Mouse (Mus musculus) CH12.LX (cell line): ENCODE results near the gene Rab5if. TPM values are rescaled to one million over a fixed set of nuclear protein-coding genes. Genes with fewer than 3 reads are reported as not detected.

Source experiments
- DNase-seq: peaks from one replicate; pipeline ENCODE4 v3.0.0-alpha.2; 2013; ENCODE audit errors: extremely low read depth
- H3K27ac ChIP-seq: 2 replicates; pipeline ENCODE4 v1.5.1; 2012; ENCODE audit warnings: low read depth, mild to moderate bottlenecking, control low read depth, moderate library complexity; ENCODE audit not compliant: insufficient read depth
- H3K27me3 ChIP-seq: replicated peaks from 2 replicates; pipeline ENCODE3; 2012; ENCODE audit warnings: inconsistent platforms
- H3K36me3 ChIP-seq, 2 experiments: replicated peaks in 1 of 2; 2 replicates each; pipeline versions ENCODE3 to v1.6.1; 2012; ENCODE audit warnings: inconsistent platforms in 1 of 2, low read length in 1 of 2, mild to moderate bottlenecking in 1 of 2, mixed read lengths in 1 of 2, moderate library complexity in 1 of 2; ENCODE audit not compliant: control insufficient read depth in 1 of 2, insufficient read depth in 1 of 2
- H3K4me1 ChIP-seq, 2 experiments: 2 replicates each; pipeline ENCODE4 v1.6.1; 2012; ENCODE audit warnings: inconsistent platforms in 1 of 2, moderate library complexity in 1 of 2; ENCODE audit not compliant: insufficient read depth in 2 of 2, control insufficient read depth in 1 of 2
- H3K4me2 ChIP-seq: 2 replicates; pipeline ENCODE4 v1.6.1; 2012; ENCODE audit warnings: low read depth, mild to moderate bottlenecking, control low read depth; ENCODE audit not compliant: poor library complexity, insufficient read depth, severe bottlenecking
- H3K4me3 ChIP-seq, 3 experiments: fragments of 150-350 bp in 1 of 3; sonication (generic) in 1 of 3; replicated peaks in 1 of 3; 2 replicates each; pipeline versions ENCODE3 to v1.5.1; 2011 to 2012; ENCODE audit warnings: low read depth in 2 of 3, low read length in 2 of 3, mild to moderate bottlenecking in 2 of 3, moderate library complexity in 2 of 3, control low read depth in 1 of 3, improper control_type of control experiment in 1 of 3, inconsistent platforms in 1 of 3, mixed read lengths in 1 of 3; ENCODE audit not compliant: poor library complexity in 1 of 3
- H3K79me2 ChIP-seq: replicated peaks from 2 replicates; pipeline ENCODE4 v1.6.1; 2012; ENCODE audit warnings: mild to moderate bottlenecking, moderate library complexity; ENCODE audit not compliant: control insufficient read depth, poor library complexity, insufficient read depth, severe bottlenecking; ENCODE audit errors: extremely low read depth
- H3K9ac ChIP-seq: 2 replicates; pipeline ENCODE4 v1.6.1; 2012; ENCODE audit warnings: low read depth, mild to moderate bottlenecking, control low read depth, moderate library complexity; ENCODE audit not compliant: insufficient read depth
- H3K9me3 ChIP-seq: replicated peaks from 2 replicates; pipeline ENCODE3; 2012; ENCODE audit warnings: low read length, inconsistent platforms, mixed read lengths
- BHLHE40 ChIP-seq: IDR thresholded peaks from 2 replicates; pipeline ENCODE4 v1.6.1; 2011; ENCODE audit warnings: mild to moderate bottlenecking, low read depth, low read length, improper control_type of control experiment
- CHD1 ChIP-seq: IDR thresholded peaks from 2 replicates; pipeline ENCODE4 v1.6.1; 2012; ENCODE audit warnings: low read depth, low read length, improper control_type of control experiment, inconsistent platforms
- CHD2 ChIP-seq: IDR thresholded peaks from 2 replicates; pipeline ENCODE4 v1.6.1; 2011; ENCODE audit warnings: low read length, improper control_type of control experiment
- CTCF ChIP-seq, 2 experiments: IDR thresholded peaks in 1 of 2; conservative IDR thresholded peaks in 1 of 2; 2 replicates each; pipeline ENCODE4 v1.5.1; 2011 to 2012; ENCODE audit warnings: low read depth in 2 of 2, low read length in 2 of 2, improper control_type of control experiment in 1 of 2, inconsistent platforms in 1 of 2, mild to moderate bottlenecking in 1 of 2, moderate library complexity in 1 of 2
- E2F4 ChIP-seq: IDR thresholded peaks from 2 replicates; pipeline ENCODE4 v1.6.1; 2011; ENCODE audit warnings: low read depth, low read length, improper control_type of control experiment; ENCODE audit not compliant: insufficient replicate concordance
- ELF1 ChIP-seq: IDR thresholded peaks from 2 replicates; pipeline ENCODE4 v1.6.1; 2014; ENCODE audit warnings: low read depth, mild to moderate bottlenecking, inconsistent platforms, low read length, improper control_type of control experiment
- ETS1 ChIP-seq: conservative IDR thresholded peaks from 2 replicates; pipeline ENCODE4 v1.6.1; 2012; ENCODE audit warnings: low read depth, mild to moderate bottlenecking, inconsistent platforms, low read length, improper control_type of control experiment, moderate library complexity
- GABPA ChIP-seq: IDR thresholded peaks from 2 replicates; pipeline ENCODE4 v1.6.1; 2012; ENCODE audit warnings: low read depth, low read length, improper control_type of control experiment, inconsistent platforms; ENCODE audit not compliant: insufficient replicate concordance
- HCFC1 ChIP-seq: IDR thresholded peaks from 2 replicates; pipeline ENCODE4 v1.6.1; 2012; ENCODE audit warnings: low read depth, mild to moderate bottlenecking, inconsistent platforms, low read length, improper control_type of control experiment
- IRF4 ChIP-seq: IDR thresholded peaks from 2 replicates; pipeline ENCODE4 v1.6.1; 2014; ENCODE audit warnings: low read depth, mild to moderate bottlenecking, inconsistent platforms, low read length, improper control_type of control experiment
- JUN ChIP-seq: IDR thresholded peaks from 2 replicates; pipeline ENCODE4 v1.6.1; 2011; ENCODE audit warnings: low read depth, mild to moderate bottlenecking, low read length, improper control_type of control experiment, moderate library complexity; ENCODE audit not compliant: insufficient read depth
- JUND ChIP-seq: conservative IDR thresholded peaks from 2 replicates; pipeline ENCODE4 v1.6.1; 2011; ENCODE audit warnings: low read depth, low read length, improper control_type of control experiment
- KAT2A ChIP-seq: IDR thresholded peaks from 2 replicates; pipeline ENCODE4 v1.6.1; 2012; ENCODE audit warnings: low read length, improper control_type of control experiment, inconsistent platforms; ENCODE audit not compliant: insufficient replicate concordance
- MAX ChIP-seq: IDR thresholded peaks from 2 replicates; pipeline ENCODE4 v1.6.1; 2011; ENCODE audit warnings: low read length, improper control_type of control experiment
- MAZ ChIP-seq: IDR thresholded peaks from 2 replicates; pipeline ENCODE4 v1.6.1; 2012; ENCODE audit warnings: low read depth, mild to moderate bottlenecking, inconsistent platforms, low read length, improper control_type of control experiment, moderate library complexity
- MXI1 ChIP-seq: IDR thresholded peaks from 2 replicates; pipeline ENCODE4 v1.6.1; 2011; ENCODE audit warnings: mild to moderate bottlenecking, low read depth, low read length, improper control_type of control experiment
- MYC ChIP-seq: IDR thresholded peaks from 2 replicates; pipeline ENCODE4 v1.6.1; 2011; ENCODE audit warnings: low read depth, mild to moderate bottlenecking, improper control_type of control experiment, low read length
- NELFE ChIP-seq: IDR thresholded peaks from 2 replicates; pipeline ENCODE4 v1.6.1; 2011; ENCODE audit warnings: low read depth, low read length, improper control_type of control experiment
- PAX5 ChIP-seq: IDR thresholded peaks from 2 replicates; pipeline ENCODE4 v1.6.1; 2012; ENCODE audit warnings: low read length, inconsistent platforms, mixed read lengths
- POLR2A ChIP-seq: IDR thresholded peaks from 2 replicates; pipeline ENCODE4 v1.6.1; 2011; ENCODE audit warnings: low read depth, mild to moderate bottlenecking, improper control_type of control experiment, low read length
- POLR2AphosphoS2 ChIP-seq: IDR thresholded peaks from 2 replicates; pipeline ENCODE4 v1.6.1; 2011; ENCODE audit warnings: low read depth, low read length, improper control_type of control experiment
- RAD21 ChIP-seq: IDR thresholded peaks from 2 replicates; pipeline ENCODE4 v1.6.1; 2011; ENCODE audit warnings: low read depth, mild to moderate bottlenecking, low read length, improper control_type of control experiment, moderate library complexity
- SIN3A ChIP-seq: IDR thresholded peaks from 2 replicates; pipeline ENCODE4 v1.6.1; 2012; ENCODE audit warnings: low read length, improper control_type of control experiment, inconsistent platforms
- SMC3 ChIP-seq: IDR thresholded peaks from 2 replicates; pipeline ENCODE4 v1.6.1; 2011; ENCODE audit warnings: low read depth, low read length, improper control_type of control experiment
- TBP ChIP-seq: conservative IDR thresholded peaks from 2 replicates; pipeline ENCODE4 v1.6.1; 2011; ENCODE audit warnings: low read depth, low read length, improper control_type of control experiment
- USF2 ChIP-seq: conservative IDR thresholded peaks from 2 replicates; pipeline ENCODE4 v1.6.1; 2011; ENCODE audit warnings: low read depth, low read length, improper control_type of control experiment
- ZKSCAN1 ChIP-seq: IDR thresholded peaks from 2 replicates; pipeline ENCODE4 v1.6.1; 2012; ENCODE audit warnings: low read depth, inconsistent platforms, low read length, improper control_type of control experiment, borderline replicate concordance
- ZMIZ1 ChIP-seq: IDR thresholded peaks from 2 replicates; pipeline ENCODE4 v1.6.1; 2012; ENCODE audit warnings: low read depth, mild to moderate bottlenecking, inconsistent platforms, low read length, improper control_type of control experiment
- ZNF384 ChIP-seq: IDR thresholded peaks from 2 replicates; pipeline ENCODE4 v1.6.1; 2012; ENCODE audit warnings: low read depth, low read length, improper control_type of control experiment, inconsistent platforms
- dilution Hi-C: fragments of 300-500 bp; cut with MboI; formaldehyde crosslinking; loops from 2 replicates; pipeline ENCODE4 v1.14.3; 2020; ENCODE audit warnings: low sequenced_read_pairs; ENCODE audit not compliant: extremely low pct_unique_long_range_greater_than_20kb, extremely low pct_ligation_motif_present
- in situ Hi-C: fragments of 300-500 bp; cut with MboI; formaldehyde crosslinking; loops from 3 replicates; pipeline ENCODE4 v1.14.3; 2019; ENCODE audit warnings: low sequenced_read_pairs, low pct_ligation_motif_present, low pct_unique_long_range_greater_than_20kb, mixed read lengths
- polyA plus RNA-seq: library from polyadenylated mRNA; unstranded; fragments of >175 nt; gene quantifications from 2 replicates; pipeline ENCODE4 v1.2.1, GENCODE M21; 2012; ENCODE audit warnings: low read depth; ENCODE audit not compliant: insufficient read length
- total RNA-seq, 2 experiments: library from RNA; depleted of rRNA; stranded (reverse); fragments of 300-350 nt in 1 of 2; fragments of >200 nt in 1 of 2; gene quantifications; 2 replicates each; pipeline ENCODE4 v1.2.3; 2012 to 2014

Rab5if gene
- total and polyA plus RNA-seq, 3 experiments: 111 to 205 (median 186) TPM

GRCm38 (mm10) chr2:156894496-156895265 is 31.8 kb downstream of the Rab5if start:
- no peak overlapping the region for H3K4me2 ChIP-seq
- no peak overlapping the region for H3K4me3 ChIP-seq
- H3K9ac ChIP-seq: no peak overlapping the region
- H3K9me3 ChIP-seq: no peaks in the 10 kb centered on the region
- no peak for DNase-seq
- H3K79me2 ChIP-seq: no peaks in the 10 kb centered on the region
- H3K36me3 ChIP-seq: no peaks in the 10 kb centered on the region
- H3K27me3 ChIP-seq: no peaks in the 10 kb centered on the region
- H3K4me1 ChIP-seq: no peaks in the 10 kb centered on the region
- in situ Hi-C loops: loop anchor here (25.0 kb wide), 1 partner anchor 193 kb away; the partner anchor contains the start of genes Soga1 and Tldc2
- dilution Hi-C loops: no loop called here
- H3K27ac ChIP-seq: no peak overlapping the region
- no peak for TF ChIP-seq POLR2AphosphoS2
- no peak for TF ChIP-seq CTCF (conservative IDR thresholded peaks at IDR 0.05 in 1 of 2, IDR thresholded peaks at IDR 0.05 in 1 of 2; ENCODE audit: low read depth in 2 of 2, low read length in 2 of 2)
- TF ChIP-seq E2F4: no peak
- TF ChIP-seq ZMIZ1: no peak
- TF ChIP-seq BHLHE40: no peak

GRCm38 (mm10) chr2:156896384-156896914 is 33.5 kb downstream of the Rab5if start:
- in situ Hi-C loops: loop anchor here (25.0 kb wide), 1 partner anchor 191 kb away; the partner anchor contains the start of genes Soga1 and Tldc2
- no peaks in the 10 kb centered on the region for H3K79me2 ChIP-seq

GRCm38 (mm10) chr2:156897034-156897433 is 34.1 kb downstream of the Rab5if start:
- Histone ChIP-seq H3K36me3 (no peaks in the 10 kb centered on the region), H3K27ac (no peak overlapping the region), H3K27me3 (no peaks in the 10 kb centered on the region), H3K4me3 (no peak overlapping the region), H3K9me3 (no peaks in the 10 kb centered on the region), H3K9ac (no peak overlapping the region), H3K4me1 (no peaks in the 10 kb centered on the region), H3K79me2 (no peaks in the 10 kb centered on the region), H3K4me2 (no peak overlapping the region)
- DNase-seq: no peak
- dilution Hi-C loops (no loop called here), in situ Hi-C loops (loop anchor here (25.0 kb wide), 1 partner anchor 190 kb away; the partner anchor contains the start of genes Soga1 and Tldc2)
- TF ChIP-seq HCFC1 (no peak), IRF4 (no peak), ETS1 (no peak), ELF1 (no peak), PAX5 (no peak), POLR2A (no peak), MYC (no peak), USF2 (no peak), TBP (no peak), BHLHE40 (no peak), GABPA (no peak), ZMIZ1 (no peak), SMC3 (no peak), CHD1 (no peak), ZKSCAN1 (no peak), RAD21 (no peak)

More at GRCm38 (mm10) chr2:156896384-156896914, 33.5 kb downstream of the Rab5if start:
- dilution Hi-C loops: no loop called here
- H3K36me3 ChIP-seq: no peaks in the 10 kb centered on the region
- H3K4me2 ChIP-seq: no peak overlapping the region
- no peaks in the 10 kb centered on the region for H3K4me1 ChIP-seq
- no peak overlapping the region for H3K4me3 ChIP-seq
- no peaks in the 10 kb centered on the region for H3K9me3 ChIP-seq
- no peak for TF ChIP-seq MAX
- TF ChIP-seq ZMIZ1: no peak
- TF ChIP-seq POLR2AphosphoS2: no peak
- no peak for TF ChIP-seq MAZ
- TF ChIP-seq MXI1: no peak
- TF ChIP-seq KAT2A: no peak
- no peak for TF ChIP-seq PAX5
- no peak for TF ChIP-seq JUND
- TF ChIP-seq NELFE: no peak
- no peak for TF ChIP-seq RAD21
- no peak for TF ChIP-seq SMC3
- TF ChIP-seq ZNF384: no peak
- TF ChIP-seq JUN: no peak
- no peak for TF ChIP-seq IRF4
- no peak for TF ChIP-seq CHD2
- no peak for TF ChIP-seq CHD1
- TF ChIP-seq SIN3A: no peak
- TF ChIP-seq, all 38 proteins: peak for 0
- DNase-seq: no peak
- Histone ChIP-seq H3K27ac (no peak overlapping the region), H3K9ac (no peak overlapping the region), H3K27me3 (no peaks in the 10 kb centered on the region)
